Mouse (Mus musculus) MEL (cell line): ENCODE measurements around the gene Nt5c2. TPM values are rescaled to one million over a fixed set of nuclear protein-coding genes. Genes with fewer than 3 reads are reported as not detected.

Source experiments
- DNase-seq: peaks from one replicate; pipeline ENCODE4 v3.0.0; 2011; ENCODE audit warnings: low read depth, low spot score
- H3K27ac ChIP-seq: 2 replicates; pipeline ENCODE4 v1.5.1; 2012; ENCODE audit warnings: low read depth, mild to moderate bottlenecking, control low read depth, low read length, moderate library complexity; ENCODE audit not compliant: control insufficient read depth
- H3K27me3 ChIP-seq, 2 experiments: fragments of 150-350 bp in 1 of 2; sonication (generic) in 1 of 2; 2 replicates each; pipeline ENCODE4 v1.6.1; 2012; ENCODE audit warnings: low read length in 2 of 2, mild to moderate bottlenecking in 2 of 2, improper control_type of control experiment in 1 of 2, moderate library complexity in 1 of 2; ENCODE audit not compliant: insufficient read depth in 2 of 2, control insufficient read depth in 1 of 2
- H3K36me3 ChIP-seq, 2 experiments: 2 replicates each; pipeline ENCODE4 v1.6.1; 2012 to 2014; ENCODE audit warnings: low read length in 2 of 2, improper control_type of control experiment in 1 of 2, inconsistent platforms in 1 of 2, mild to moderate bottlenecking in 1 of 2; ENCODE audit not compliant: insufficient read depth in 2 of 2, control insufficient read depth in 1 of 2
- H3K4me1 ChIP-seq, 2 experiments: fragments of 150-350 bp in 1 of 2; sonication (generic) in 1 of 2; 2 replicates each; pipeline ENCODE4 v1.6.1; 2012; ENCODE audit warnings: low read length in 2 of 2, improper control_type of control experiment in 1 of 2, mild to moderate bottlenecking in 1 of 2; ENCODE audit not compliant: insufficient read depth in 2 of 2, control insufficient read depth in 1 of 2
- H3K4me3 ChIP-seq, 2 experiments: fragments of 150-350 bp in 1 of 2; sonication (generic) in 1 of 2; 2 replicates each; pipeline ENCODE4 v1.5.1; 2012; ENCODE audit warnings: low read depth in 2 of 2, low read length in 2 of 2, mild to moderate bottlenecking in 2 of 2, moderate library complexity in 2 of 2, control low read depth in 1 of 2, improper control_type of control experiment in 1 of 2; ENCODE audit not compliant: control insufficient read depth in 1 of 2, insufficient read depth in 1 of 2
- H3K79me2 ChIP-seq: 2 replicates; pipeline ENCODE4 v1.6.1; 2012; ENCODE audit warnings: mild to moderate bottlenecking, low read length, moderate library complexity; ENCODE audit not compliant: control insufficient read depth, poor library complexity, insufficient read depth
- H3K9ac ChIP-seq: 2 replicates; pipeline ENCODE4 v1.6.1; 2012; ENCODE audit warnings: low read depth, mild to moderate bottlenecking, control low read depth, low read length, moderate library complexity; ENCODE audit not compliant: control insufficient read depth, poor library complexity, severe bottlenecking
- H3K9me3 ChIP-seq: fragments of 150-350 bp; sonication (generic); replicated peaks from 2 replicates; pipeline ENCODE4 v1.6.1; 2012; ENCODE audit warnings: mild to moderate bottlenecking, low read length, improper control_type of control experiment, moderate library complexity; ENCODE audit not compliant: insufficient read depth
- CHD2 ChIP-seq: IDR thresholded peaks from 2 replicates; pipeline ENCODE4 v1.6.1; 2011; ENCODE audit warnings: low read length, improper control_type of control experiment
- E2F4 ChIP-seq: IDR thresholded peaks from 2 replicates; pipeline ENCODE4 v1.6.1; 2011; ENCODE audit warnings: low read depth, low read length, improper control_type of control experiment, borderline replicate concordance
- ELF1 ChIP-seq: IDR thresholded peaks from 2 replicates; pipeline ENCODE4 v1.6.1; 2014; ENCODE audit warnings: low read depth, mild to moderate bottlenecking, inconsistent platforms, low read length, improper control_type of control experiment, moderate library complexity
- EP300 ChIP-seq, 2 experiments: IDR thresholded peaks; 2 replicates each; pipeline ENCODE4 v1.6.1; 2011; ENCODE audit warnings: improper control_type of control experiment in 2 of 2, low read length in 2 of 2, low read depth in 1 of 2, mild to moderate bottlenecking in 1 of 2
- ETS1 ChIP-seq: IDR thresholded peaks from 2 replicates; pipeline ENCODE4 v1.6.1; 2012; ENCODE audit warnings: low read depth, mild to moderate bottlenecking, inconsistent platforms, low read length, improper control_type of control experiment, moderate library complexity
- GABPA ChIP-seq: IDR thresholded peaks from 2 replicates; pipeline ENCODE4 v1.6.1; 2012; ENCODE audit warnings: low read depth, mild to moderate bottlenecking, inconsistent platforms, low read length, improper control_type of control experiment, moderate library complexity
- GATA1 ChIP-seq: IDR thresholded peaks from 2 replicates; pipeline ENCODE4 v1.6.1; 2011; ENCODE audit warnings: low read depth, low read length, improper control_type of control experiment
- KAT2A ChIP-seq: conservative IDR thresholded peaks from 2 replicates; pipeline ENCODE4 v1.6.1; 2012; ENCODE audit warnings: low read depth, low read length, improper control_type of control experiment, inconsistent platforms
- MAZ ChIP-seq: IDR thresholded peaks from 2 replicates; pipeline ENCODE4 v1.6.1; 2012; ENCODE audit warnings: low read depth, mild to moderate bottlenecking, inconsistent platforms, low read length, improper control_type of control experiment
- MXI1 ChIP-seq: IDR thresholded peaks from 2 replicates; pipeline ENCODE4 v1.6.1; 2011; ENCODE audit warnings: mild to moderate bottlenecking, low read depth, low read length, improper control_type of control experiment
- MYC ChIP-seq: IDR thresholded peaks from 2 replicates; pipeline ENCODE4 v1.6.1; 2011; ENCODE audit warnings: low read depth, mild to moderate bottlenecking, low read length, improper control_type of control experiment, moderate library complexity
- NELFE ChIP-seq: IDR thresholded peaks from 2 replicates; pipeline ENCODE4 v1.6.1; 2011; ENCODE audit warnings: low read depth, low read length, improper control_type of control experiment
- POLR2AphosphoS2 ChIP-seq: IDR thresholded peaks from 2 replicates; pipeline ENCODE4 v1.6.1; 2011; ENCODE audit warnings: low read length, improper control_type of control experiment
- RAD21 ChIP-seq: IDR thresholded peaks from 2 replicates; pipeline ENCODE4 v1.6.1; 2011; ENCODE audit warnings: mild to moderate bottlenecking, low read depth, low read length, improper control_type of control experiment
- UBTF ChIP-seq: IDR thresholded peaks from 2 replicates; pipeline ENCODE4 v1.6.1; 2012; ENCODE audit warnings: low read depth, mild to moderate bottlenecking, inconsistent platforms, low read length, improper control_type of control experiment, moderate library complexity, borderline replicate concordance; ENCODE audit not compliant: insufficient read depth
- USF1 ChIP-seq: IDR thresholded peaks from 2 replicates; pipeline ENCODE4 v1.6.1; 2014; ENCODE audit warnings: low read depth, mild to moderate bottlenecking, inconsistent platforms, low read length, improper control_type of control experiment, moderate library complexity
- ZKSCAN1 ChIP-seq: IDR thresholded peaks from 2 replicates; pipeline ENCODE4 v1.6.1; 2012; ENCODE audit warnings: low read depth, mild to moderate bottlenecking, inconsistent platforms, low read length, improper control_type of control experiment, moderate library complexity
- ZMIZ1 ChIP-seq: IDR thresholded peaks from 2 replicates; pipeline ENCODE4 v1.6.1; 2012; ENCODE audit warnings: low read depth, mild to moderate bottlenecking, inconsistent platforms, low read length, improper control_type of control experiment, moderate library complexity
- ZNF384 ChIP-seq: IDR thresholded peaks from 2 replicates; pipeline ENCODE4 v1.6.1; 2012; ENCODE audit warnings: low read depth, mild to moderate bottlenecking, inconsistent platforms, low read length, improper control_type of control experiment
- polyA plus RNA-seq, 2 experiments: library from polyadenylated mRNA; stranded (reverse) in 1 of 2; unstranded in 1 of 2; fragments of >175 nt in 1 of 2; fragments of >200 nt in 1 of 2; gene quantifications; 2 replicates each; pipeline versions ENCODE4 v1.2.1 to v1.2.4; 2012; ENCODE audit warnings: low replicate concordance in 2 of 2, low read depth in 1 of 2; ENCODE audit not compliant: insufficient read length in 2 of 2, insufficient read depth in 1 of 2, missing spikeins in 1 of 2
- total RNA-seq: library from RNA; depleted of rRNA; stranded (reverse); fragments of 300-350 nt; gene quantifications from 2 replicates; pipeline ENCODE4 v1.2.3, GENCODE M21; 2012

Nt5c2 gene
- total and polyA plus RNA-seq, 3 experiments = 64.6 to 455 (median 147) TPM

DNA sequence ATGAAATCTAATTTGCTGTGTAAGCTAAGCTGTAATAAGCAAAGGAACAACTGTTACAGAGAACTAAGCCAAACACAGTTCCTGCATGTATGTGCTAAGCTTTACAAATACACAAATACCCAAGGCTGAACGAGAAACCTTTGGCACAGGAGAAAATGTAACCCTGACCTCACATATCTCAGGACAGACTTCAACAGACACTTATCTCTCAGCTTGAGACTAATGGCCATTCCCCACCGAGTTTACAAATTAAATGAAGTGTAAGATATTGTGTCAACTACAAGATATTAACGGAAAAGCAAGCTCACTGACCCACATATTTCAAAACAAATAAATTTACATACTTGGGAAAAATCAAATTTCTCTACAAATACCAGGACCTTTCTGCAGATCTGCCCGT is 86.8 kb downstream of the Nt5c2 start:
- Histone ChIP-seq H3K9me3 (no peaks in the 10 kb centered on the region), H3K79me2 (peaks cover 7% of the 10 kb centered on the region; the same call in 1 of the 2 replicates), H3K4me1 (peaks cover under 1 to 5% of the 10 kb centered on the region in 2 experiments; a peak in 2 of 4 replicates), H3K36me3 (peaks cover 4 to 5% of the 10 kb centered on the region in 2 experiments), H3K27me3 (no peaks in the 10 kb centered on the region), H3K4me3 (no peak overlapping the region), H3K9ac (no peak overlapping the region), H3K27ac (no peak overlapping the region)
- TF ChIP-seq GATA1 = no peak
- TF ChIP-seq ZMIZ1 = no peak
- TF ChIP-seq MXI1 = no peak
- no peak for TF ChIP-seq ETS1
- no peak for TF ChIP-seq RAD21
- TF ChIP-seq EP300 (IDR thresholded peaks at IDR 0.05; ENCODE audit: low read depth in 1 of 2, low read length in 2 of 2) = no peak
- no peak for TF ChIP-seq ZNF384
- TF ChIP-seq E2F4 = no peak
- TF ChIP-seq CHD2 = no peak
- no peak for TF ChIP-seq ELF1
- no peak for TF ChIP-seq NELFE
- TF ChIP-seq GABPA = no peak
- no peak for DNase-seq

DNA sequence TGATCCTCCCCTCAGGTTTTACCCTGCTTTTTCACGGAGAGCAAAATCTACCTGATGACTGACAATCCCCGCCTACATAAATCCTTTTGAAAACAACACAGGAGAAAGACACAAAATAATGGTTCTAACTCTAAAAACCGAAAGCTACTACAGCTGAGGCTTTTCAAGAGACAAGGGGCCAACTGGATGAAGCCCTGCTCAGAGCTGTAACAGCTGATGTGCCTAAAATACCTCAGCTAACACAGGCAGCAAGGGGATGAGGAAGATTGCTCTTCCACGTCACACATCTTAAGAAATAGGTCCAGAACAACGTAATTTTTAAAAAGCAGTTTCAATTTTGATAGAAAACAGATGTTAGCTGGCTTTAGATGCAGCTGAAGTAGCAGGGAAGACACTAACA is 88.0 kb downstream of the Nt5c2 start:
- no peaks in the 10 kb centered on the region; a peak in 1 of 4 replicates for H3K4me1 ChIP-seq
- H3K9me3 ChIP-seq = no peaks in the 10 kb centered on the region
- no peak overlapping the region for H3K4me3 ChIP-seq
- no peak overlapping the region for H3K27ac ChIP-seq
- peaks cover 0 to 8% of the 10 kb centered on the region in 2 experiments for H3K36me3 ChIP-seq
- no peak overlapping the region for H3K9ac ChIP-seq
- TF ChIP-seq GATA1 (no peak), POLR2AphosphoS2 (no peak), MAZ (no peak), ZMIZ1 (no peak), MYC (no peak), UBTF (no peak), ETS1 (no peak), KAT2A (no peak), NELFE (no peak), GABPA (no peak), ZKSCAN1 (no peak), USF1 (no peak)
- no peak for DNase-seq
- peaks cover 7% of the 10 kb centered on the region; the same call in 1 of the 2 replicates for H3K79me2 ChIP-seq
- H3K27me3 ChIP-seq = no peaks in the 10 kb centered on the region
